Comparison of ENCODE assay signal across 8 mouse cellular contexts in genomic region chr5:77015544-77016482, GRCm38 (mm10). TPM values are rescaled to one million over a fixed set of nuclear protein-coding genes. Genes with fewer than 3 reads are reported as not detected.
DNase-seq lines count a peak whose midpoint lies in the region; ATAC-seq and TF ChIP-seq lines count a peak whose summit lies in the region.

TSS of gene Thegl (plus strand) at chr5:77016023.

- peak within 1 kb of the TSS; percentile 59 for H3K4me3 ChIP-seq in hindbrain, postnatal 0 days (ENCODE audit: low read length)
- peak within 1 kb of the TSS; percentile 26 for H3K4me3 ChIP-seq in macrophage (ENCODE audit: inconsistent target)

- ATAC-seq in hindbrain, postnatal 0 days, result peak; percentile 96

- no peak within 1 kb of the TSS for H3K27ac ChIP-seq in hindbrain, postnatal 0 days
- no peak within 1 kb of the TSS for H3K27ac ChIP-seq in macrophage

- 8% methylated on average over 57 of the region's 57 CpGs for WGBS in hindbrain, postnatal 0 days
- 24% methylated on average over 51 of the region's 57 CpGs for WGBS in macrophage (ENCODE audit: missing documents)

- H3K36me3 ChIP-seq in hindbrain, postnatal 0 days (ENCODE audit: insufficient read depth, low read length), result no peaks in the 10 kb centered on the region
- no peaks in the 10 kb centered on the region for H3K36me3 ChIP-seq in macrophage (ENCODE audit: inconsistent target)

- peak within 1 kb of the TSS; percentile 30; the same call in 1 of the 2 replicates for H3K9ac ChIP-seq in hindbrain, postnatal 0 days (replicated peaks; ENCODE audit: low read length)

- peak within 1 kb of the TSS; percentile 78 for H3K4me2 ChIP-seq in hindbrain, postnatal 0 days (ENCODE audit: low read depth, low read length)

- DNase-seq in adrenal gland, adult 2 months, result peak; percentile 90
- DNase-seq in embryo, embryonic 10 days (ENCODE audit: low spot score), result peak; percentile 94
- DNase-seq in gastrocnemius, adult 8-10 months (ENCODE audit: low spot score in 2 of 2), result peak; percentile 68 to 75
- DNase-seq in hindbrain, postnatal 0 days (ENCODE audit: low spot score), result peak; percentile 84
- peak; percentile 38 to 68 for DNase-seq in left cerebral cortex, adult 8-10 months (ENCODE audit: low spot score in 2 of 2)
- DNase-seq in retina, postnatal 1 day, result peak; percentile 92
- DNase-seq in thymus, postnatal 36 days, result peak; percentile 54 to 57

- H3K4me1 ChIP-seq in hindbrain, postnatal 0 days (ENCODE audit: insufficient read depth, low read length), result no peaks in the 10 kb centered on the region

- H3K27me3 ChIP-seq in hindbrain, postnatal 0 days (ENCODE audit: insufficient read depth, low read length), result no peaks in the 10 kb centered on the region

- no peaks in the 10 kb centered on the region for H3K9me3 ChIP-seq in hindbrain, postnatal 0 days (ENCODE audit: low read length)

- H3K79me2 ChIP-seq in macrophage (ENCODE audit: inconsistent target), result no peaks in the 10 kb centered on the region

- no peak for TF ChIP-seq CTCF in hindbrain, postnatal 0 days (IDR thresholded peaks at IDR 0.05; ENCODE audit: low read depth)

RNA-seq across cellular contexts. Expression of gene Thegl, which starts in this region (rescaled TPM):
- not detected for total RNA-seq in adrenal gland, adult 2 months (2021)
- polyA plus RNA-seq in adrenal gland, adult 2 months (2012; rRNA removed), result not detected in 2 replicates
- not detected for total RNA-seq in gastrocnemius, adult 8-10 months (2022)
- total RNA-seq in hindbrain, postnatal 0 days (2014; rRNA removed), result 0.11 and 0.63 TPM in 2 replicates
- polyA plus RNA-seq in hindbrain, postnatal 0 days (2015; fragmentation: Nextera tagmentation; extraction: Ambion mirVana), result 0.81 and 0.82 TPM in 2 replicates
- total RNA-seq in left cerebral cortex, adult 8-10 months (2022), result under 1 TPM in 3 of 4 experiments, not detected in 1; 0.21 to 0.91 (median 0.68) TPM
- total RNA-seq in macrophage (2018; cell fraction: chromatin; rRNA removed), result not detected
- not detected for total RNA-seq in macrophage (2018; cell fraction: cytosol; rRNA removed)
- total RNA-seq in macrophage (2018; cell fraction: nucleus; rRNA removed), result not detected
- not detected in 3 replicates for polyA plus RNA-seq in macrophage (2018)

Comparison
In these comparisons a context has a peak if more than half of its experiments do, and no peak if none do; other contexts are left out.
1. Peak in DNase-seq in adrenal gland, adult 2 months; RNA of the gene not detected or under 1 TPM.
2. Peak in DNase-seq in gastrocnemius, adult 8-10 months; RNA of the gene not detected or under 1 TPM.
3. Peak in DNase-seq, ATAC-seq, H3K4me3 ChIP-seq, H3K9ac ChIP-seq and H3K4me2 ChIP-seq in hindbrain, postnatal 0 days; RNA of the gene not detected or under 1 TPM.
4. Peak in DNase-seq in left cerebral cortex, adult 8-10 months; RNA of the gene not detected or under 1 TPM.